Mouse (Mus musculus): Measurements from ENCODE around the gene Kiz.

Gene Kiz

DNA sequence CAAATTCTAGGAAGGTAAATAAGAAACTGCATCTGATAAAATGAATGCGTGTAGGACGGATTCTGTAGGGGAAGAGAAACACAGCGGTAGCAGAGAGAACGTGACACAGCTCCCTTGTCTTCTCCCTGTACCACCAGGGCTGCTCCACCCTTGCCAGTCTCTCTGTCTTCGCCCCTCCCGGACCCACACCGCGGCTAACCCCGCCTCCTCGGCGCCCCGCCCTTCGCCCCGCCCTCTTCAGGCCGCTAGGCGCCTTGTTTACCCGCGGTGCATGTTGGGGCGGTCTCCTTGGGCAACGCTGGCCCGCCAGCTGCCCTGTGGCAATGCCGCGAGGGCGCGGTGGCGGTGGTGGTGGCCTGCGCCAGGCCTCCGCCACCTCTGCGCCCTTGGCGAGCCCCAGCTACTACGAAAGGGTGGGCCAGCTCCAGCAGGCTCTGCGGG is at the start of gene Kiz:
TSS of gene Kiz (plus strand) at position 266 of the 441 bp plus-strand sequence.
- DNase-seq: peak; percentile 97 to 98

DNA sequence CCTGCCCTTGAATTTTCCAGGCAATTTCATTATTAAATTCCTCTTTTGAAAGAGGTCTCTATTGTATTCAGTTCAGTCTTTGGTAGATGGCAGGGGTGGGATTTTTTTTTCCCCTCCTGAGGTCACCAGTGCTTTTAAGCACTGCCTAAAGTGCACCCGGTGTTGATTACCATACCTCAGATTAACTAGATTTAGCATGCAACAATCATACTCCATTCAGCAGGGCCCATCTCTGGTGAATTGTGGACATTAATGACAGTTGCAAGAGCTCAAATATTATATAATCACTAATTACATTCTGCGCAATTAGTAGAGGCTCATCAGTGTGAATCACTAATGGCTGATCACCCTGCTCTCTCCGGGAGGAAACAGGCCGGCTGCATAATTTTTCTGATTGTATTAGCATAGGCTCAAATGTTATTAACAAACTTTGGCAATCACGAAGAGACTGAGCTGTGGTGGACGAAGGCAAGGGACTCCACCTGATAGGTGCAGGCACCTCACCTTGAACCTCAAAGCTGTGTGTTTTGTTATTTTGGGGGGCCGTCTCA is 45.9 kb upstream of the Kiz start:
- DNase-seq: no peak

DNA sequence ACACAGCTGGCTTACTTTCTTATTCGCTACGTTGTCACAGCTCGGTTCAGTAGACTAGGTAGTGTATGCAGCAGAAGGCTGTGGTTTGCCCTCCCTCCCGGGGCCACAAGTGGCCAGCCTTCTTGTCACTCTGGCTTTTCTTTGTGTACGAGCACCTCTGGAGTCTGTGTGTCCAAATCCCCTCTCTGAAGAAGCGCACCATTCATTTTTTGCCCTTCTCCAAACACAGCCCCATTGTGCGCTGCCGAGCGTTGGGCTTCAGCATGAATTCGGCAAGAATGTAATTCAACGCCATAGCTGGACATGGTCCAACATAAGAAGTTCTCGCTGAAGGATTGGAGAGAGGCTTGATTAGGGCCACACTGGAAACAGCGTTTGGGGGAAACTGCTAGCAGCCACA is 45.0 kb upstream of the Kiz start:
- peak; percentile 8 to 10 for DNase-seq

DNA sequence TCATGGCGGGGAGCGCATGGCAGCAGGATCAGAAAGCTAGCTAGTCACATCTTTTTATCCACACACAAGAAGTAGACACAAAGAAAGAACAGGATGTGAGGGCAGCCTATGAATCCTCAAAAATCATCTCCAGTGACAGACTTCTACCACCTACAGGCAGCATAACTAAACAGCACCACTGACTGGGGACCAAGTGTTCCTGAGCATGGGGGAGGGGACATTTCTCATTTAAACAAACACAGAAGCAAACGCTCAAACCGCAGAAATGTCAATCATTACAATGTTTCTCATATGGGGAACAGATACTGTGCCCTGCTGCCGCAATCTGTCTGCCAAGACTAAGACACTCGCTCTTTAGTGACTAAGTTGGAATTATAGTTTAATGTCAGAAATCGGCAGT is 40.7 kb upstream of the Kiz start:
- DNase-seq: no peak

DNA sequence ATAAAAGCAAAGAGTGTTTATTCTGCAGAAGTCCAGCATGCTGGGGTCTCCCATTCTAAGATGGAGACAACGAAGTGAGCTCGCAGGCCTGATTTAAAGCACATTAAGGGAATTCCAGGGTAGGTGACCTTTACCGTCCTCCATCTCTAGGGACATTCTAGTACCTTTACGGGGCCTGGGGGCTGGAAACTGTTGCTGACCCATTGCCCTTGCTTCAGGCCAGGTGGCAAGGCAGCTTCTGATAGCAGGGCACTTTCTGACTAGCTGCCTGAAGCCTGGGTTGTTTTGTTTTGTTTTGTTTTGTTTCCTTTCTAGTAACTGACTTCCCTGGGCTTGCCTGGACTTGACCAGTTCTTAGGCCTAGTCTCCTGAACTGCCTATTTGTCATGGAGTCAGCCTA is 36.6 kb upstream of the Kiz start:
- DNase-seq: no peak

DNA sequence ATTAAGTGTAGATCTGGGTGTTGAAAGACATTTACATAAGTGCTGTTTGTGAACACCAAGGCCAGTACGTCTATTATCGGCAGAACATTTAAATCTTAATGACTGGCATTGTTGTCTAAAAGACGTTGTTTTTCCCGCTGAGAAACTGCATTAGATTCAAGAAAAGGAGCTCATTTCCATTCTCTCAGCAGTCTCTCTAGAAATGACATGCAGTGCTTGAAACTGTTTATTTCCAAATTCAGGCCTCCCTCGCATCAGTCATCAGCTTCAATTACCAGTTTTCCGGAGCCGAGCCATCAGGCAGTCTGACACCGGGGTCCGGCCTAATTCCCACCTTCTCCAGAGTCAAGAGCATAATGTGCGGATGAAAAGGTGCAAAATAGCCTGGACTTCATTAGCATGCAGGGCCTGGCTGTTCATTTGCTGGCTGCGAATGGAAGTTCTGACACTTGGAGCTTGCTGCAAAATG is 32.1 kb upstream of the Kiz start:
- no peak for DNase-seq

DNA sequence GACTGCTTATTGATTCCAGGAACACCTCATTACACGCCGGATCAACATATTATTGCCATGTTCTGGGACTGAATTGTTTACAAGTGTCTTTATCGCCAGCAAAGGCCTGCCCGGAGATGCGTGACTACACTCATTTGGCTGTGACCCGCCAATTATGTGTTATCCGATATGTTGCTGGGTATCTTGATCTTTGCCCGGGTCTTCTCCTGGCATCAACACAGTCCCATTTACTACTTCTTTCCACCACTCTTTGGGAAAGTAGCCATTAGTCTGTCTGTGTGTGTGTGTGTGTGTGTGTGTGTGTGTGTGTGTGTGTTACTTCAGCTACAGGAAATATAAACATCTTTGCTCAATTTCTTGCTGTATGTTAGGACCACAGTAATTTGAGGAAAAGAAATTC is 31.6 kb upstream of the Kiz start:
- DNase-seq: no peak

DNA sequence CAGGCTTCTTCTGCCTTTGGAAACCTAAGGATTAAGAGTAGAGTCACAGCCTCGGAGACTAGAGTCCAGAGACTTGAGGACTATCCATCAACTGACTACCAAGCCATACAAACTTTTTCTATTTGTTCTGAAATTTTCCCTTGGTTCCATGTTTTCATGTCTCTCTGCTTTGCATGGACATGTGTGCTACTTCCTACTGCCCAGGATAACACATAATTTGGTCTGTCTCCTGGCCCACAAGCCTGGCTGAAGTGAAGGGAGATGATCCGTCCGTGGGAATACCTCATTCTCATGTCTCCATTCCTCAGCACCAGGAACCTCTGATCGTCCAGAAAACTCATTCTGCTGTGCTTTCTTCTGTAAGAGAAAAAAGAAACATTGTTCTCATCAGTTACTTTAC is 27.7 kb upstream of the Kiz start:
- no peak for DNase-seq

DNA sequence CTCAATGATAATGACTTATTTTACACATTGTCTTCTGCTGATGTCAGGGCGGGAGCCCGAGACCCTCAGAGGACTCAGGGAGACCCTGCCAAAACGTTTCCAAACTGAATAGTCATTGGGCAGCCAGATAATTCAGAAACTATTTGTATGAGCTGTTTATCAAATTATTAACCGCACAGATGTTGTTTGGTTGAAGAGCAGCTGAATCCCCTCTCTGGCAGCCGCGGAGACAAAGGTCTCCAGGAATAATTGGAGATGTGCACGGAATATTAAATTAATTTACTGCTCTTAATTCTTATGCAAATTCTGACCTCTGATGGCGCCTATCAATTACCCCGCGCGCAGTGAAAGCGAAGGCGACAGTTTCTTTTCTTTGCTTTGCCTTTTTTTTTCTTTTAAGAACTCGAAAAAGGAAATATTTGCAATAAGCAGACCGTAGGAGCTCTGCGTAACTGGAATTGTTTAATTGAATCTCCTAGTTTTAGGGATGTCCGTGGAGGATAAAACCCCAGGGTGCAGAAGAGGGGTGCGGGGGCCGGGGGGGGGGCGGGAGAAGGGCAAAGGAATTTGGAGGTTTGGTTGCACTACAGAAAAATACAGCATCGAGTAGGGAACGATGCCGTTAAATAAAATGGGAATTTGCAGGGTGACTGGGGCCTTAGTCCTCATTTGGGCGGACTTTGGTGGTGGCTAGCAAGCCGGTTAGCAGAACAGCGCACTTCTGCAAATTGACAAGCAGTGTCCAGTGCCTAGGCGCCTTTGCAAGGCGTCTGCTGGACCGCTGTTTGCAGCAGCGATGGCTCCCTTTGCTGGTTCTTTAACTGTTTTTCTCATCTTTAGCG is 22.2 kb upstream of the Kiz start:
- peak; percentile 6 to 18 for DNase-seq

DNA sequence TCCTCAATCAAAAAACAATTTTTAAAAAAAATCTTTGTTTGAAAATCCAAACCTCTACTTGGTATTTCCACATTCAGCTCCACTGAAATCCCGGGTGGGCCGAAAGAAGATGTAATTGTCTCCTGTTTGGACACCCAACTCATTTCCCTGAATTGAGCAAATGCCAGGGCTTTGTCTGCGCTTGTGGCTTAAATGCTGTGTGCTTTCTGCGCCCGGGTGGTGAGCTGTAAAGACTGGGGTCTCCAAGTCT is 21.7 kb upstream of the Kiz start:
- DNase-seq: peak in 1 of 2 experiments; percentile 60

DNA sequence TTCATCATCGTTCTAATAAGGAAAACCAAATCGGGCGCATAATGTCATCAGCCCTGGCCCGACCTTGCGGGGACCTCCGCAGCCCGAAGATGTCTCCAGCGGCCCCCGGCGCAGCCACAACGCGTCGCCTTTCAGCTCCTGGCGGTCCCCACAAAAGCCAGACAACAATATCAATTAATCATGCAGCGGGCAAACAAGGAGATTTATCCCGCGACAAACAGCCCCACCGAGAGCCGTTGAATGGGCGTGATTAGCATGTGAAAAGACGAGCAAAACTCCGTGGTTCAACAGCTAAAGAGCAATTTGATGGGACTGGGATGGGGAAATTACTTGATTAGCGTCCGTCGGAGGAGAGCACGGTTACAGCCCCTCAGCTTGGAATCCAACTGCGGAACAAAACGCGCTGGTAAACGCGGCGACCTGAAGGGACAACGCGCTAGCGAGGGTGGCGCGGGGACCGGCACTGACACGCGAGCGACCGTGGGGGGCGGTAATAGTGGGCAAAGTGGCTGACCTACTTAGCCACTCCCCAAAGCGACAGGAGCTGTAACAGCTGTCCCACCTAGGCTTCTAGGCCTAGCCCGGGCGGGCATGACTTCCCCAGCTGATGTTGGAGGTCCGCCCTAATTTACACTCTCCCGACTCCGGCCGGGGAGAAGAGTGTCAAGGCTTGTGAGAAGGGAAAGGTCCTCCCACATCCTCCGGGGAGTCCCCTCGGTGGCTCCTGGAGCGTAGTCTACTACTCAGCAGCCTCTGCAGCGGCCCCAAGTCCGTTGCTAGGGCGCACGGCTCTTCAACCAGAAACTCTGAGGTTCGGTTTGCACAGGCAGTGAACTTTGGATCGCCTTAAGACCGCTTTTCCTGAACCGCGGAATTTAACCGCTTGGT is 21.1 kb upstream of the Kiz start:
- DNase-seq: peak; percentile 47 to 61

DNA sequence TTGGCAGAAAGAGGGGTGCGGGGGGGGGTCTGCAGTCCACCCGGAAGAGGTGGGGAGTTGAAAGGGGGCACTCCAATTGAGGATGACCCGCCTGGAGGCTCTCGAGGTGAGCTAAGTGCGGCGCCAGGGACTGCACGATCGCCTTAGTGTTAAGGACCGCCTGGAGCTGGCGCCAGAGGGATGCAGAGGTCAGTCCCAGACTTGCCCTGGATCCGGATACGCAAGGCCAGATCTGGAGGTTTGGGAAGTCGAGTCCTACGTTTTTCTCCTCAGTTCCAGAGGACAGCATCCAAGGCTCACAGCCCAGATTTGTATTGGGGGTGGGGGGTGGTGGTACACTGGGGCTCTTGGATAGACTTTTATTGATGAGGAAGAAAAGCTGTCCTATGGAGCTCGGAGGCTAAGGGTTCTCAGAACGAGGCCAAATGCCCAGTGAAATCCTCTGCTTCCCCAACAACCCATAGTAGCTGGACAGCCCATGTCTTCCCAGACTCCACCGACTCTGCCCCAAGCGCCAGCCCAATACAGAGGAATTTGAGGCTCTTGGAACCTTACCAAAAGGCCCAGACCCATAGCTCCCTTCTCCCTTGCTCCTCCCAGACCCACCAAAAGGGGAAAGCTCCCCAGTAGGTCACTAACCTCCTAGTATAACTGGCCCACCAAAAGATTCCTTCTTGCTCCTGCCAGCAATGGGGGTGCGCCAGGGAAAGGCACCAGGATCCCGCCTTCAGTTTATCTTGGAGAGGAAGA is 20.2 kb upstream of the Kiz start:
- peak; percentile 24 to 33 for DNase-seq

DNA sequence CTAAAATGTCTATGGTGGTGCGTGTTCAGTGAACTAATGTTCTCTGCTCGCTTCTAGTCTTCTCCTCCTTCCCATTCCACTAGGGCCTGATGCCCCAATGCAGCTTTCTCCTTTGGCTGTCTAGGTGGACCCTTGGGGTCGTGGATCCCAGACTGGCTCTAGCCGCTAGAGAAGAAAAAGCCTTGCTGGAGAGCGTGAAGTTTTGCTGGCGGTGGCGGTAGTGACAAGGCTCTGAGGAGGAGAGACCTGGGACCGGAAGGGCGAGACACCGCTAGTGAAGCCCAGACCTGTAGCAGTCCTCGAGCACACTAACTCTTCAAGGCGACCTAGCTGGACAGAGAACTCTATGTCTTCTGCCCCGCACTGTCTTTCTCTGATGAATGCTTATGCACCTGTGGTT is 19.4 kb upstream of the Kiz start:
- DNase-seq: peak; percentile 9 to 39

DNA sequence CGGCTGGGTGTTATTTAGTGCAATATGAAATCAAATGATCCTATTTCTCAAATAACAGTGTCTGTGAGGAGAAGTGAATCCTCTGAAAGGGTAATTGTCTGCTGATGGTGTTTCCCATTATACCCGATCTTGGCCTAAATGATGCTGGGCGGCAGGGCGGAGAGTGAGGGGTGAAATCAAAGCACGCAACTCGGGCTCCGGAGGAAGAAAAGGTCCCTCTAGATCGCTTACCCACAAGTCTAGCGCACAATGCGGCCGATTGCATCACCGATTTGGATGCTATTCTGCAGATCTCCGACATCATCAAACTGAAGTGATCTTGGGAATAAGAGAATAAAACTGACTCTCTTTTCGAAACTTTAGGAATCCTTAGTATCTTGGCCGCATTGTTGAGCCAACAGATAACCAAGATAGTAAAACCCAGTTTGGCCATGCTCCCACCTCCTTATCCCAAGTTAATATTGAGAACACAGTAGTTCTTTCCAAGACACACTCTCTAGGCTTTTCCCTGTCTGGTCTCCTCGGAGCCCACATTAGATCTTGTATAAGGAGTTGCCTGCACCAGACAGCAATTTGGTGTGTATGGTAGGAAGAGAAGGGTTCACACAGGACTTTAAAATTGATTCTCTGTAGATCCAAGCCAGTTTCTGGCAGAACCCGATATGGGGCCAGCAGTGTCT is 18.7 kb upstream of the Kiz start:
- DNase-seq: peak; percentile 18 to 39

DNA sequence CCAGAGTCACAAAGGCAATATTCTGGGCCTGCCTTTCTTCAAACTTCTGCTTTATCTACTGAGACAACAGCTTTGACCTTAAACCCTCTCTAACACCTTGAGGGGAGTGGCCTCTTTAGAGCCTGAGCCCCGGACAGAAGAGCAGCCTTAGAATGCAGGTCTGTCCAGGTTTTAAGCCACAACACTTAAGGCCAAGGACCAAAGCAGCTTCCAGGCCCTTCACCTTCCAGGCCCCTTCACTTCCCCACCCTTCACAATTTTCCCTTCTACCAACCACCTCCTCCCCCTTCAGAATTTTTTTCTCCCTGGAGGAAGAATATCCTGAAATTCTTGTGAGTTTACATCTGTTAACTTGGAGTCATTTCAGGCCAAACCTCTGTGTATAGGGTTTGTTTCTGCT is 18.0 kb upstream of the Kiz start:
- DNase-seq: no peak

DNA sequence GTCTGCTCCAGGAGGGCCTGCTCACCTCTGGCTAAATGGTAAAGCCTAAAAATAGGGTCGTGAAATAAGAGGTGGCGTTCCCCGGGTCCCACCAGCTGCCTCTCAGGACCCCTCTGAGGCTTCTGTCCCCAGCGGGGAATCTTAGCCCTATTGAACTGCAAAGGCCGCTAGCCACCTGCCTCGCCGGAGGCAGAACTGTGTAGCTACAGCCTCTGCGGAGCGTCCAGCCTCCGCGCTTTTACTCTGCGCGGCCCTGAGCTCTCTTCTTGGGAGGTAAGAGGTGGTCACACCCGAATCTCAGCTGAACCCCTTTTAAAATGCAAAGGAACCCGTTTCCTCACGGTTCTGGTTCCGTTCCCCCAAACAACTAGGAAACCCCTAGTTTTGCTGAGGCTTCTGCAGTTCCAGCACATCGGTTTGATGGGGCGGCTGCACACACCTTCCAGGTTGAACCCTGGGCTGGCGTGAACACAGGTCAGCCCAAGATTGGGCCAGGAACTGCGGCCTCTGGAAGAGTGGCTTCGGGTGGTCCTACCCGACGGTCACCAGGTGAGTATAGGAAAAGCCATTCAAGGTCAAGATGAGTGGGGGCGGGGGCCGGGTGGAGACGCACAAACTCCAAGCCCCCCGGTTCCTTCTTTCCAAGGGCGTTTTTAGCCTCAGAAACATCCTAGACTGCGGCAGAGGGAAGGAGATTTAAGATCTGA is 16.9 kb upstream of the Kiz start:
- peak; percentile 25 to 34 for DNase-seq

DNA sequence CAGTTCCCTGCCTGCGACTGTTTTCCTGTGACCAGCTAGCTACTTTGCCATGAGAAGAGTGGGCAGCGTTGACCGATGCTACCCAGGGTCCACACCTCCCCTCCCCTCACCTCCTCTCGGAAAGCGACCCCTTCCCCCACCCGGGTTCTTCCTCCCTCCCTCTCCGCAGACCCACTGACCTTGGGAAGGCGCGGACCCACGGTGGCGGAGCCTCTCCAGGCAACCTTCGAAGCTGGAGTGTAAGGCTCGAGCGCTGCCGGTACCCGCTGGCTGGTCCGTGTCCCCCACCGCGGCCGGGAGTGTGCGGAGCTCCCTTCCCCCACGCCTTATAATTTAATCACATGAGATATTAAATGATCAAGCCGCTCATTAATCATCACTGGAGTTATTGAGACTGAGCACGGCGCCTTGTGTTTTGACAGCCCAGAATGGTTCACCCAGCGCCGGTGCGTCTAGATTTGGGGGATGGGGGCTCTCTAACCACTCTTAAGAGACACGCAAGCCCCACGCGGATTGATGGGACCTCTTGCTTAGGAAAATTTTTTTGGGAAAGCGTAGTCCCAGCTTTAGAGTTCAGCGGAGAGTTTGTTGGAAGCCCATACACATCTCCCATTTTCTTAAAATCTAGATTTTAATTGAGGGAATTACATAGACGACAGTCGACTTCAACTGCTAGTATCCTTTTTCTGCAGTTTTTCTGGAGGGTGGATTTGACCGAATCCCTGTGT is 16.2 kb upstream of the Kiz start:
- DNase-seq: peak; percentile 27 to 45

DNA sequence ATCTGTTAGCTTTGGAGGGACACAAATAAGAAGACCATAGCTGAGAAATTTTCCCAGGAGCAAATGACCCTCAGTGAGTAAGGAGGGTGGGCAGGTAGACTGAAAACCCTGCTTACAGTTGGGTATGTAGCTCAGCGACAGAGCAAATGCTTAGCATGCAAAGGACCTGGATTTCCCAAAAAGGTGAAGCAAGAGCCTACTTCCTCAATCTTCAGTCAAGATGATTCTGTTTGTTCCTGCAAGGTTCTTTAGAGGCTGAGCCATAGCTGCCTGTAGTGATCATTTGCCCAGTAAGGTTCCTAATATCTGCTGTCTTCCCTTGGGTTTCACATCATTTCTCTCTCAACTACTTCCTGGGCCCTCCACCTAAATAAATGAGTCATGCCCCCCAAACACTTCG is 7.8 kb upstream of the Kiz start:
- no peak for DNase-seq

DNA sequence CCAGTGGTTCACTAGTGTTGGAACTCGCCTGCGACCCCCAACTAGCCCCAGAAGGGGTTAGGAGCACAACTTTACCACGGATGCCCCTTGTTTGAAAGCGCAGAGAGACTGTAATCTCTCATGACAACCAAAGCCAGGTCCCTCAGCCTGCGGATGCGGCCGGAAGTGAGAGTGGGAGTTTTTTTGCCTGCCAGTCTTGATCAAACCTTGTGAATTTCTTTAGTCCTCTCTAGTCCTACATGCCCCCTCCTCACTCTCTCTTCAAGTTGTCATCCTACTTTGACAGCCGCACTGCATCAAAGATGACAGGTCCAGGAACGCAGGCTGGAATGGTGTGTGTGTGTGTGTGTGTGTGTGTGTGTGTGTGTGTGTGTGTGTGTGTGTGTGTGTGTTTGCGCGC is 456 bp downstream of the Kiz start:
- no peak for DNase-seq

DNA sequence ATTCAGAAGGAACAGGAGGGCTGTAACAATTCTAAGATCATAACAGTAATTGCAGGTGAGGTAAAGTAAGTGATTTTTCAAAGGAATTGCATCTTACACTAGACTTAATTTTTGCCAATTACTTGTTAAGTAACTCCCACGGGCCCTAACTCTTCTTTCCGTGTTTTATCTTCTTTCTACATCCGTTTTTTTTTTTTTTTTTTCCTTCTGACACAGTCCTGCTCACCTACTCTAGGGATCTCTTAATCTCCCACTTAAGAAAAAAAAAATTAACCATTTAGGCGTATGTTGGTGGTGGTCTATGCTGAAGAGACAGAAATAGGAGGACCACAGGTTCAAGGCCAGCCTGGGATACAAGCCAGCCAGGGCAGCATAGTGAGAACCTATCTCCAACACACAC is 1.2 kb downstream of the Kiz start:
- DNase-seq: peak in 1 of 2 experiments; percentile 16

DNA sequence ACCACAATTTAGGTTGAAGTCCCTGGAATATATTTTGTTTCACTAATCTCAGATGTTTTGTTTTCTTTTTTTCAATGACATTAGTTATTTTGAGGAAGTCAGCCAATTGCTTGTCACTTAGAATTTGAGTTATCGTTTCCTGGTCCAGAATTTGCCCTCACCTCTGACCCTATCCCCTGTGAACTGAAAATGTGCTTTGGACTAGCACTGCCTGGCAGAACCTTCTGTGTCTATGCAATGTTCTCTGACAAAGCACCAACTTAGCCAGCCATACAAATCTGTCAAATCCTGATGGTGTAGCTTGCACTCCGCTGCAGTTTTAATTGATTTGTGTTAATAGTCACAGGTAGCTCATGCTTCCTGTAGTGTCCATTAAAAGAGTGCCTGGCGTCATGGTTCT is 10.1 kb downstream of the Kiz start:
- no peak for DNase-seq

Data from cerebellum, postnatal 10 days (tissue).